Mouse (Mus musculus) midbrain, postnatal 0 days (tissue): ENCODE measurements at regions not wholly inside any gene's neighbourhood (a gene's known extent, or its start where the extent isn't known, plus 50 kb on each side); places are given as distances from the start of the nearest gene placed in this dataset.

Experiments used
- ATAC-seq: fragments of 200-750 bp; cut with Nextera tagmentation; 2 replicates; pipeline ENCODE4 v1.8.0; 2017; ENCODE audit warnings: moderate number of reproducible peaks, mild to moderate bottlenecking, moderate TSS enrichment, moderate library complexity; ENCODE audit not compliant: low FRiP score
- DNase-seq: peaks from one replicate; pipeline ENCODE4 v3.0.0-alpha.2; 2015; ENCODE audit warnings: low spot score
- H3K27ac ChIP-seq: fragments of 300-500 bp; sonication (generic); 2 replicates; pipeline ENCODE4 v1.5.1; 2014; ENCODE audit warnings: low read depth, mild to moderate bottlenecking, low read length, mixed read lengths
- H3K27me3 ChIP-seq: fragments of 300-500 bp; sonication (generic); 2 replicates; pipeline ENCODE4 v1.6.1; 2014; ENCODE audit warnings: low read length, control low read depth, mixed read lengths; ENCODE audit not compliant: insufficient read depth
- H3K36me3 ChIP-seq: fragments of 300-500 bp; sonication (generic); 2 replicates; pipeline ENCODE4 v1.6.1; 2014; ENCODE audit warnings: low read length, control low read depth, mixed read lengths; ENCODE audit not compliant: insufficient read depth
- H3K4me1 ChIP-seq: fragments of 300-500 bp; sonication (generic); 2 replicates; pipeline ENCODE4 v1.6.1; 2014; ENCODE audit warnings: mild to moderate bottlenecking, control low read depth, antibody characterized with exemption, low read length, mixed read lengths; ENCODE audit not compliant: insufficient read depth
- H3K4me2 ChIP-seq: fragments of 300-500 bp; sonication (generic); 2 replicates; pipeline ENCODE4 v1.6.1; 2014; ENCODE audit warnings: low read depth, mild to moderate bottlenecking, low read length, mixed read lengths; ENCODE audit not compliant: poor library complexity, severe bottlenecking
- H3K4me3 ChIP-seq: fragments of 300-500 bp; sonication (generic); 2 replicates; pipeline ENCODE4 v1.5.1; 2014; ENCODE audit warnings: low read depth, mild to moderate bottlenecking, low read length, moderate library complexity
- H3K9ac ChIP-seq: fragments of 300-500 bp; sonication (generic); replicated peaks from 2 replicates; pipeline ENCODE4 v1.6.1; 2014; ENCODE audit warnings: mild to moderate bottlenecking, low read length, moderate library complexity, mixed read lengths; ENCODE audit not compliant: poor library complexity, severe bottlenecking
- H3K9me3 ChIP-seq: fragments of 300-500 bp; sonication (generic); 2 replicates; pipeline ENCODE4 v1.6.1; 2016; ENCODE audit warnings: low read length, control low read depth
- CTCF ChIP-seq: IDR thresholded peaks from 2 replicates; pipeline ENCODE4 v1.5.1; 2016; ENCODE audit warnings: antibody characterized with exemption, mild to moderate bottlenecking
- WGBS: fragments of 180-500 bp; shearing (Covaris S2); extraction: QIAGEN DNeasy Blood & Tissue Kit; methylation state at CpG from one replicate; pipeline ENCODE4 v1.1.7; 2014; 5-methylcytosine and 5-hydroxymethylcytosine counted together

DNA sequence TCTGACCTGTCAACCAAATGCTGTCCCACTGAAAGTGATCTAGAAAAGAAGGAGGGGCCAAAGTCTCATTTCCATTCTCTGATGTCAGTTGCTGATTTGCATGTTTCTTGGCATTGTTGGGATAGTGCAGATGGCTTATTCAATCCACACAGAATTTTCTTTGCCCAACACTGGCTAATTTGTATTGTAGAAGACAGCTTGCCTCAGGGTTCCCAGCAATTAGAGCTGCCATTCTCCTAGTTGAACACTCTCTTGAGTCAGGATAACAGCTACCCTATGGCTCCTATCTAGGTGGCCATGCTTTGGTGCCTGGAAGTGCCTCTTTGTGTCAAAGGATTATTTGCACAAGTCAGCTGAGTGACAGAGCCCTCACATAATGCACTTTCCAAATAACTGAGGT, 569.0 kb downstream of the Lrriq3 start:
- ATAC-seq = no peak; the same call in 1 of the 2 replicates

DNA sequence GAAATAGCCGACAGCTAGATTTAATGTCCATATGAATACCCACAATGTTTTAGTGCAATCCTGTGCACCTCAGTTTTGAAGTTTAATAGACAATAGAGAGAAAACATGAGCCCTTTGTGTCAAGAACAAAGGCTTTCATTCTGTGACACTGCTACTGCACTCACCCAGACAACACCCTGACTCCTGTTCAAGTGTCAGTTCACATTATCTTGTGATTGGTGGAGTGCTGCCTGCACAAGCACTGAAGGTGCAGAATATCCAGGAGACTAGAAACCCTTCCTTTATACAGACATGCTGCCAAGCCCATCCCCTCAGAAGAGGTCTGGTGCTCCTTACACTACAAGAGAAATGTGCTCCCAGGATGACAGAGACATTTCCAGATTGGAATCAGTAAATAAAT, 579.3 kb downstream of the Lrriq3 start:
- no peak for ATAC-seq
- TF ChIP-seq CTCF = no peak
- H3K9ac ChIP-seq = no peak overlapping the region
- no peak overlapping the region for H3K4me2 ChIP-seq
- no peak overlapping the region for H3K27ac ChIP-seq
- H3K9me3 ChIP-seq = no peaks in the 10 kb centered on the region
- H3K27me3 ChIP-seq = no peaks in the 10 kb centered on the region
- no peaks in the 10 kb centered on the region for H3K36me3 ChIP-seq
- no peaks in the 10 kb centered on the region for H3K4me1 ChIP-seq
- DNase-seq = no peak
- 21% methylated on average over 1 of the region's 1 CpGs for WGBS
- no peak overlapping the region for H3K4me3 ChIP-seq

More for the DNA sequence above, 569.0 kb downstream of the Lrriq3 start:
- Histone ChIP-seq H3K9me3 (no peaks in the 10 kb centered on the region), H3K27me3 (no peaks in the 10 kb centered on the region), H3K4me1 (no peaks in the 10 kb centered on the region), H3K4me2 (no peak overlapping the region), H3K9ac (no peak overlapping the region), H3K4me3 (no peak overlapping the region), H3K36me3 (no peaks in the 10 kb centered on the region), H3K27ac (no peak overlapping the region)
- TF ChIP-seq CTCF = no peak
- peak; percentile 21 for DNase-seq

DNA sequence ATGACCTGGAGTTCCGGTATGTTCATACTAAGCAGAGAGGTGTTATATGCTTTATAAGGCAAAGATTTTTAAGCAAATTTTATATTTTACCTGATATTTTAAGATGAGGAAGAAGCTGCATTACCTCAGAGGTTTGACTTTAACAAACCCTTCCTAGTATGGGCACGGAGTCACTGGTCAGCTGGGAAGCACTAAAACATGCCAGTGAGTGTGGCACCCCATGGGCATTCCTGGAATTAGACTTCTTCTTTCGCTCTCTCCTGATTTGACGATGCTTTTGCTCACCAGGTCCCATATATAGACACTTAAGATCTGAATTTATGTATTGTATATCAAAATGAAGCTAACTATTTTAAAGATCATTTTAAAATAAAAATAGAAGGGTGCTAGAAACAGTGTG, 587.0 kb downstream of the Lrriq3 start:
- no peaks in the 10 kb centered on the region for H3K9me3 ChIP-seq
- H3K4me1 ChIP-seq = no peaks in the 10 kb centered on the region
- no peak for TF ChIP-seq CTCF
- H3K4me2 ChIP-seq = no peak overlapping the region
- DNase-seq = no peak
- H3K27ac ChIP-seq = no peak overlapping the region
- H3K9ac ChIP-seq = no peak overlapping the region
- H3K27me3 ChIP-seq = no peaks in the 10 kb centered on the region
- no peak overlapping the region for H3K4me3 ChIP-seq
- H3K36me3 ChIP-seq = no peaks in the 10 kb centered on the region
- 87% methylated on average over 4 of the region's 4 CpGs for WGBS
- ATAC-seq = no peak

DNA sequence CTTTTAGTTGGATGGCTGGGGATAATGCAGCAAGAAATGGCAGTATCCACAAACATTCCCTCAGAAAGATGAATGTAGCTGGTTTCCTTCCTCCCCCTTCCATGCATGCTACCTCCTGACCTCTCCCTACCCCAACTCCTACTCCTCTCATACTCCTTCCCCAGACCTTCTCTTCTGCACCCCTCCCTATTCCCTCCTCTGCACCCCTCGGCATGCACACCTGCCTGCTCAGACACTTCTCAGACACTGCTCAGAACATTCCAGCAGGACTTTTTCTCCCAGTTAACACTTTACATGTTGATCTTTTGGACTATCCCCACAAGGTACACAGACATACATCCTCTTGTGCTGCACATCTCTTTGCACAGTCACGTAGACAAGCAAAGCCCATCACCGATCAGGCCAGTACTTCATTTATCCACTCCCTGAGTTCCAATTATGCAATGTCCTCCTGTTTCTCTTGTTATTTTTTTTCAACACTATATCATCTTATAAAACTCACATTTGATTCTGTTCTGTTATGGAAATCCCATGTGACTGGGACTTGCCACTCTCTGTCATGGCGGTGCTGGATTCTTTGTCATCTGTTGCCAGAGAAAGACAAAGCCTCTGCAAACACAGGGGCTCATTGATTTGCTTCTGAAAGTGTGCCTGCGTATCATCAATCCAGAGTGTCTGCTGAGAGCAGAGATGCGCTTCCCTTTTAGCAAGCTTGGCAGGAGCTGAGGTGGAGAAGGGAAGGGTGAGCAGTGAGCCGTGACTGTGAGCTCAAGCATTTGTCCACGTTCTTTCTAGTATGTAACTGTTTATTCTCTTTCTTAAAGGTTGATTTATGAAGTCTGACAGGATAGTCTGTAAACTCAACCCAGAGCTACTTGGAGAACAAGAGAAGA, 589.9 kb downstream of the Lrriq3 start:
- no peak for ATAC-seq
- 44% methylated on average over 8 of the region's 8 CpGs for WGBS
- peak; percentile 7 for DNase-seq

DNA sequence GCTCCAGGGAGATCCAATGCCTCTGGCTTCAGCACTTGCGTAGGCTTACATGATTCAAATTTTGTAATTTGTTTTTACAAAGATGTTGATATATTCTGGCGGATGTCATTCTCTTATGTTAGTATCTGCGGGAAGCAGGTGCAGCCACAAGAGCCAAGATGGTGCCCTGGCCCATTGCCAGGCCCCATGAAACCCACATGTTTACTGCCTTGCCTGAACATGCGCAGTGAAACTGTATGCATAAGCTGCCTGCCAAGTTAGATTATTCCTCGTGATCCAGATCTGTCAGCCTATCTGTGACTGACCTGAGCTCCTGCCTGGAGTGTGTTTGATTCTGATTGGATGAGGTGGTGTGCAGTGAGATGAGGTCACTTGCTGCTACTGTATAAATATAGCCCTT, 595.1 kb downstream of the Lrriq3 start:
- TF ChIP-seq CTCF = no peak
- Histone ChIP-seq H3K4me2 (no peak overlapping the region), H3K9me3 (no peaks in the 10 kb centered on the region), H3K36me3 (no peaks in the 10 kb centered on the region), H3K27me3 (no peaks in the 10 kb centered on the region), H3K9ac (no peak overlapping the region), H3K27ac (no peak overlapping the region), H3K4me3 (no peak overlapping the region), H3K4me1 (no peaks in the 10 kb centered on the region)
- peak; percentile 38 for DNase-seq
- ATAC-seq = no peak
- 73% methylated on average over 5 of the region's 5 CpGs for WGBS

More for the DNA sequence above, 589.9 kb downstream of the Lrriq3 start:
- no peak overlapping the region for H3K9ac ChIP-seq
- no peak overlapping the region for H3K27ac ChIP-seq
- H3K36me3 ChIP-seq = no peaks in the 10 kb centered on the region
- no peaks in the 10 kb centered on the region for H3K4me1 ChIP-seq
- H3K27me3 ChIP-seq = no peaks in the 10 kb centered on the region
- no peak for TF ChIP-seq CTCF
- no peak overlapping the region for H3K4me3 ChIP-seq
- H3K4me2 ChIP-seq = no peak overlapping the region
- no peaks in the 10 kb centered on the region for H3K9me3 ChIP-seq

DNA sequence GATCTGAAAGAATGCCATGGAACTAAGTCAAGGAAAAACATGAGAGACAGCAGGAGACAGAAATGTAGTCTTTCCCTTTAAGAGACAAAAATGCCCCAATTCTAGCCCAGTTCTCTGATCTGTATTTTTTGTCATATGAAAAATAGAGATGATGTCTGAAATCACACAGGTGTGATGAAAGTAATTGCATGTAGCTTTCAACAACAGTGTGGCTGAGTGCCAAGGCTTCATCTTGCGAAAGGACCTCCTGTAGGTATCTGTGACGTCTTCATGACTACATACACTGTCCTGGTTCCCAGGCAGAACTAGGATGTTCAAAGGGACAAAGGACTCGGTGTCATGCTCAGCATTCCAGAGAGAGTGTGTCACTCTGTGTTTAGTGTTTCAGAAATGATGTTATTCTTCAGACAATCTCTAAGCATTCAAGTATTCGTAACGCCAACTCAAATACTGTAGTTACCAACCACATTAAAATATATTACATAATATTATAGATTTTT, 629.8 kb downstream of the Lrriq3 start:
- Histone ChIP-seq H3K27me3 (no peaks in the 10 kb centered on the region), H3K4me2 (no peak overlapping the region), H3K36me3 (no peaks in the 10 kb centered on the region), H3K4me1 (no peaks in the 10 kb centered on the region), H3K4me3 (no peak overlapping the region), H3K27ac (no peak overlapping the region), H3K9ac (no peak overlapping the region), H3K9me3 (no peaks in the 10 kb centered on the region)
- DNase-seq (no peak), ATAC-seq (no peak)
- TF ChIP-seq CTCF = no peak
- WGBS = 77% methylated on average over 5 of the region's 5 CpGs
